Mouse (Mus musculus) brain, embryonic 14.5 days (tissue): Measurements from ENCODE around the gene Grb7.

Experiments used
- CTCF ChIP-seq: fragments of 200-500 bp; IDR thresholded peaks from 2 replicates; pipeline ENCODE4 v1.5.1; 2012; ENCODE audit warnings: inconsistent platforms, mild to moderate bottlenecking, moderate library complexity, borderline replicate concordance; ENCODE audit not compliant: insufficient read depth, insufficient read length; ENCODE audit errors: extremely low read depth
- POLR2A ChIP-seq: fragments of 200-500 bp; IDR thresholded peaks from 2 replicates; pipeline ENCODE4 v1.6.1; 2012; ENCODE audit warnings: mild to moderate bottlenecking, inconsistent platforms, borderline replicate concordance; ENCODE audit not compliant: poor library complexity, insufficient read depth, insufficient read length, severe bottlenecking; ENCODE audit errors: extremely low read depth

DNA sequence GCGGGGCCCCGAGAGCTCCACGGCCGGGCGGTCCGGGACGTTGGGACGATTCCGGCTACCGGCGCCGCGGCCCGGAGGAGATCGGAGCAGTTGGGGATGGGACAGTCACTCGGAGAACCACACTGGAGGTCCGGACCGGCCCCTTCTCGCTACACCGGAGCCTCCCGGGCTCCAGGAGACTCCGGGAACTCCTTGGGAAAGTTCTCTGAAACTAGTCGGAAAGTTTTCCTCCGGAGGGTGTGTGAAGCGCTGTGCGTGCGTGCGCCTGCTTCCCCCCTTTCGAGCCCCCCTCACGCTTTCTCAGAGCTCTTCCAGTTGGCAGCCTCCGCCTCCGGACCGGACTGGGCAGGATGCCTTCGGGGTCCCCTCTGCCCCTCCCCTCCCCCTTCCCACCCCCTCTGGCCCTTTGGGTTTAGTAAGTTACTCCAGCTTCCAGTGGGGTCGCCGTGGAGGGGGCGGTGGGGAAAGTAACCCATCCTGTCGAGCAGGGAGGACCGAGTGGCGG lies 33.3 kb upstream of the Grb7 start:
- no peak for TF ChIP-seq CTCF
- no peak for TF ChIP-seq POLR2A
